Mouse (Mus musculus): ENCODE data around the gene Gjb5. TPM values are rescaled to one million over a fixed set of nuclear protein-coding genes. Genes with fewer than 3 reads are reported as not detected.

Gene Gjb5
- polyA plus RNA-seq, 1 experiment from 2014 or later: not detected

DNA sequence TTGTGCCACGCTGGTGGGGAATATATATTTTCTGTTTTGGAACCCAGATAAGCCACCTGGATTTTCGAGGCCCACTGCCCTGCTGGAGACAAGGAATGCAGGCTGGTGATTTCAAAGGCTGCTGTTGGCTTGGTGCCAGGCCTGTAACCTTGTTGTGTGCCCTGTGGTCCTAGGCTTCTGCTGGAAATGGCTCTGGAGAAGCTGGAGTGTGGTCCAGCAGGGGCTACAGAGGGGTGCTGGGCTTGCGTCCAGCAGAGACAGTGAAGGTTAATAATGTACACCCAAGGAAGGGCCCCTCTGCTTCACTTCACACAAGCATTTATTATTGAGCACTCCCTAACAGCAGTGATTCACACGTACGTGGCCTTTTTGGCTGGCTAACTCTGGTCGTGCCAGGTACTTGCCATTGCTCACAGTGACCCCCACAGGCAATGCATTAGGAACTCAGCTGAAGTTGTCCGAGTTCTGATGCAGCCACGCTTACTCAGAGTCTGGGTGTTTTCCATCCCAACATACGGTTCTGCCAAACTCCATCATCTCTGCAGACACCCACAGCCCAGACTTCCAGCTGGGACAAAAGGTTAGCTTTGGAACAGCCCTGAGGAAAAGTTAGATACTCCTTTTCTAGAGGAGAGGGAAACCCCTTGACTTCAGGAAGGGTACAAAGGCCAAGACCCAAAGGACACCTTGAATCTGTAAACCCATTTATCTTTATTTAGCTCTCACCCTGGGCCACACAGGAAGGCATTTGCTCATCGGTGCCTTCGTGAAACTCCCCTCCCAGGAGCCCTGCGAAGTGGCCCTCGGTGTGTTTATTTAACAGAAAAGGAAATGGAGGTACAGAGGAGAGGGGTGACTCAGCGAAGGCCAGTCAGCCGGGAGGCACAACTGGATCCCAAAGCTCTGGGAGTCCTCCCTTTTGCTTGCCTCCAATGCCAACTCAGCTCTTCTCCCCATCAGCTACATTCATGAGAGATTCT lies 3.2 kb downstream of the Gjb5 start:
- H3K27ac ChIP-seq (ENCODE audit: low read depth, low read length): no peak overlapping the region

DNA sequence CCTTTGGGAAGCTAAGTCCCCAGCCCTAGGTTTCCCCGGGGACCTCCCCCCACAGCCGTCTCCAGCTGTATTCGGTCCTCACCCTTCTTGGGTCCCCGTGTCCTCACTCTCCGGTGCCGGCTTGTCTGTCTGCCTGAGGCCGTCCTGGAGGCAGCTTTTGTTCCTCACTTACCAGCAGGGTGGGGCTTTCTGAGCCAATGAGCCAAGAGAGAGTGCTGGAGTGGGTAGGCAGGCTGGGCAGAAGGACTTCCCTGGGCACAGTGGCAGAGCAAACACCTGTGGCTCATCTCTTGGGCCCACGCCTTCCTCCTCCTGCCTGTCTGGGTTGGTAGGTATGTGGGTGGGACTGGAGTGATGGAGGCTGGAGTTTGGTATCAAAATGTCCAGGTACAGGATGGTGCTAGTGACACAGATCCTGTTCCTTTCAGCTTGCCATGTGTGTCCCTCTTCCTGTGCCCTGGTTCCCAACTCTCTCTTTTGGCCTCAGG lies 4.0 kb downstream of the Gjb5 start, which contains the start of gene Gjb4:
Gjb4 (minus strand) TSS at position 131 of the 488 bp plus-strand sequence.
- H3K9me3 ChIP-seq (ENCODE audit: control insufficient read depth, low read length): no peaks in the 10 kb centered on the region
- no peak within 1 kb of the TSS for H3K4me2 ChIP-seq (ENCODE audit: low read depth, low read length)
- 53% methylated on average over 8 of the region's 8 CpGs for WGBS
- no peak within 1 kb of the TSS for H3K9ac ChIP-seq (replicated peaks; ENCODE audit: low read depth, low read length)
- no peaks in the 10 kb centered on the region for H3K4me1 ChIP-seq (ENCODE audit: control insufficient read depth, insufficient read depth, low read length)
- no peak within 1 kb of the TSS for H3K27ac ChIP-seq (ENCODE audit: low read depth, low read length)
- no peaks in the 10 kb centered on the region for H3K27me3 ChIP-seq (ENCODE audit: control insufficient read depth, insufficient read depth, low read length)
- no peaks in the 10 kb centered on the region for H3K36me3 ChIP-seq (ENCODE audit: control insufficient read depth, insufficient read depth, low read length)
- no peak within 1 kb of the TSS for H3K4me3 ChIP-seq (ENCODE audit: low read depth, low read length)
- no peak for ATAC-seq (ENCODE audit: low read depth)

More for the DNA sequence above, 3.2 kb downstream of the Gjb5 start:
- Histone ChIP-seq H3K9me3 (ENCODE audit: control insufficient read depth, low read length) (no peaks in the 10 kb centered on the region), H3K36me3 (ENCODE audit: control insufficient read depth, insufficient read depth, low read length) (no peaks in the 10 kb centered on the region), H3K4me1 (ENCODE audit: control insufficient read depth, insufficient read depth, low read length) (no peaks in the 10 kb centered on the region), H3K4me3 (ENCODE audit: low read depth, low read length) (no peak overlapping the region), H3K4me2 (ENCODE audit: low read depth, low read length) (no peak overlapping the region), H3K27me3 (ENCODE audit: control insufficient read depth, insufficient read depth, low read length) (no peaks in the 10 kb centered on the region), H3K9ac (replicated peaks; ENCODE audit: low read depth, low read length) (no peak overlapping the region)
- 75% methylated on average over 15 of the region's 15 CpGs for WGBS
- no peak for ATAC-seq (ENCODE audit: low read depth)

DNA sequence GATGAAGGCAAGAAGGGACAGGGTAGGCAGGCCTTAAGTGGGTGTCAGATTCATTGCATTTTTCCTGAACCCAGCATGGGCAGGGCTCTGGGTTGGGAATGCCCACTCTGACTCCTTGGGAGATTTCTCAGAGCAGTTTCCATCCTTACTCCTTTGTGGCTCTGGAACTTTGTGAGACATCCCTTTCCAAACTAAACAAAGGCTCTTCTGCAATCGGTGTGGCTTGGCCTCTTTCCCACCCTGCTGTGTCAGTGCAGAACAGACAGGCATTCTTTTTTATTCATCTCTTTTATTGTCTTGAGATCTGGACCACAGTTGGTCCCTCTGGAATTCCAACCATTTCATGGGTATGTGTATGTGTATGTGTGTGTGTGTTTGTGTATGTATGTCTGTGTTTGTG lies 5.4 kb downstream of the Gjb5 start:
- Histone ChIP-seq H3K27ac (ENCODE audit: low read depth, low read length) (no peak overlapping the region), H3K4me1 (ENCODE audit: control insufficient read depth, insufficient read depth, low read length) (no peaks in the 10 kb centered on the region)
- WGBS: 15% methylated on average over 1 of the region's 1 CpGs

DNA sequence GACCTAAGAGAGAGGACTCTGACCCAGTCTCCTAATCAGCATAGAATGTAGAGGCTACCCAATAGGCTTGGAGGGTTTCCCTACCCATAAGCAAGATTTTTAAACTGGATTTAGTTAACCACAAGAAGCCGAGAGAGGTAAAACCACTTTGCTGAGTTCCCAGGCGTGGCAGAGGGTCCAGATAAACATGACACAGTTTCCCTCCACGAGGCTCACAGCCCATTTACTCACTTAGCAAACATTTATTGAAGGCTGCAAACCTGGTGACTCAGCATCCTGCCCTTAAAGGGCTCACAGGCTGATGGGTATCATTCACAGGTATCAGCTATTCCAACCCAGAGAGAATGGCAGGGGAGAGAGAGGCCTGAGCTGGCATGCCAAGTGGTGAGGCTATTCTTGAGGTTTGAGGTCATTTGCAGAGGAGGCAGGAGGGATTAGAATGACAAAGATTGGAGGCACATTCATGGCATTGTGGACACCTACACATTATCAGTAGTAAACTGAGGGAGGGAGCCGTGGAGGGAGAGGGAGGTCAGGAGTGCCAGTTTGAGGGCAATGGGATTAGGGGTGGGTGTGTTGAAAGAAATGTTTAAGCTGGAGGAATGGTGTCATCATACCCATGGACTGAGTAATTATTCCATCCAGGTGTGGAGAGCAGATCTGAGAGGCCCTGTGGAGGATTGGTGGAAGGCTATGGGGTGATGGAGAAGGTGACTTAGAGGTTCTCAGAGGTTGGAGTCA lies 8.3 kb downstream of the Gjb5 start:
- Histone ChIP-seq H3K4me2 (ENCODE audit: low read depth, low read length) (no peak overlapping the region), H3K4me3 (ENCODE audit: low read depth, low read length) (no peak overlapping the region), H3K27me3 (ENCODE audit: control insufficient read depth, insufficient read depth, low read length) (no peaks in the 10 kb centered on the region), H3K27ac (ENCODE audit: low read depth, low read length) (no peak overlapping the region), H3K9ac (replicated peaks; ENCODE audit: low read depth, low read length) (no peak overlapping the region), H3K9me3 (ENCODE audit: control insufficient read depth, low read length) (no peaks in the 10 kb centered on the region), H3K4me1 (ENCODE audit: control insufficient read depth, insufficient read depth, low read length) (no peaks in the 10 kb centered on the region), H3K36me3 (ENCODE audit: control insufficient read depth, insufficient read depth, low read length) (no peaks in the 10 kb centered on the region)
- ATAC-seq (ENCODE audit: low read depth): no peak
- WGBS: 70% methylated on average over 4 of the region's 4 CpGs

More for the DNA sequence above, 5.4 kb downstream of the Gjb5 start:
- Histone ChIP-seq H3K4me3 (ENCODE audit: low read depth, low read length) (no peak overlapping the region), H3K27me3 (ENCODE audit: control insufficient read depth, insufficient read depth, low read length) (no peaks in the 10 kb centered on the region), H3K4me2 (ENCODE audit: low read depth, low read length) (no peak overlapping the region), H3K9ac (replicated peaks; ENCODE audit: low read depth, low read length) (no peak overlapping the region), H3K9me3 (ENCODE audit: control insufficient read depth, low read length) (no peaks in the 10 kb centered on the region), H3K36me3 (ENCODE audit: control insufficient read depth, insufficient read depth, low read length) (no peaks in the 10 kb centered on the region)
- no peak for ATAC-seq (ENCODE audit: low read depth)

DNA sequence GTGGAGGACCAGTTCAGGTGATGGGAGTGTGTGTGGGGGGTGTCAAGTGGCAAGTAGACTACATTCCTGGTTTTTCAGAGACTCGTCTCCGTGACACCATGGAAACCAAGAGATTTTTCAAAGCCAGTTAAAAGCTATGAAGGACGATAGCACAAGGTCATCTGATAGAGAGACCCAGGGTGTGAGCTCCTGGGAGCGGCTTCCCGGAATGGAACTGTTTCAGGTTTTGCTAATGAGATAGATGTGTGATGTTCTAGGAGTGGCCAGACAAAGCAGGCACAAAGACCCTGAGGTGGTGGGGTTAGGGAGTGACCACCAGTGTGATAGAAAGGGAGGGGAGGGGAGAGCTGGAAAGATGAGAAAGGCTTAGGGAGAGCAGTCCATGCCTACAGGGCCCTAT lies 13.0 kb downstream of the Gjb5 start:
- H3K27ac ChIP-seq (ENCODE audit: low read depth, low read length): no peak overlapping the region
- H3K36me3 ChIP-seq (ENCODE audit: control insufficient read depth, insufficient read depth, low read length): no peaks in the 10 kb centered on the region
- no peaks in the 10 kb centered on the region for H3K4me1 ChIP-seq (ENCODE audit: control insufficient read depth, insufficient read depth, low read length)
- no peak overlapping the region for H3K4me2 ChIP-seq (ENCODE audit: low read depth, low read length)
- H3K27me3 ChIP-seq (ENCODE audit: control insufficient read depth, insufficient read depth, low read length): no peaks in the 10 kb centered on the region
- H3K9me3 ChIP-seq (ENCODE audit: control insufficient read depth, low read length): no peaks in the 10 kb centered on the region
- H3K4me3 ChIP-seq (ENCODE audit: low read depth, low read length): no peak overlapping the region
- 87% methylated on average over 5 of the region's 5 CpGs for WGBS
- no peak overlapping the region for H3K9ac ChIP-seq (replicated peaks; ENCODE audit: low read depth, low read length)
- ATAC-seq (ENCODE audit: low read depth): no peak

DNA sequence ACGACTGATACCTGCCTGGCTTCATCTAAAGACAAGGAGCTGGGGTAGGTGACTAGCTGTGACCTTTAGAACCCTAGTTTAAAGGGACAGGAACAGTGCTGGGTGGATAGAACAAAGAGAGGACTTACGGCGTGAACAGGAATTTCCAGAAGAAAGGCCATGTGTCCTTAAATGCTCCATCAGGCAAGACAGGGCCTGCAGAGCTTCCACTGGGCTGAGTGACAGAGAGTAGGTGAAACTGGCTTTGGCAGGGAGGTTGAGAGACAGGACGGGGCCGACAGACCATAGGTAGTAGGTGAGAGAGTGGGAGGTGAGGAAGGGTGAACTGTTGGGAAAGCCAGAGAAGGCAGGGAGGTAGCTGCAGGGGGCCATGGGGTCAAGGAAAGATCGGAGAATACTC lies 16.6 kb downstream of the Gjb5 start:
- Histone ChIP-seq H3K4me1 (ENCODE audit: control insufficient read depth, insufficient read depth, low read length) (no peaks in the 10 kb centered on the region), H3K9me3 (ENCODE audit: control insufficient read depth, low read length) (no peaks in the 10 kb centered on the region), H3K27ac (ENCODE audit: low read depth, low read length) (no peak overlapping the region), H3K4me3 (ENCODE audit: low read depth, low read length) (no peak overlapping the region), H3K9ac (replicated peaks; ENCODE audit: low read depth, low read length) (no peak overlapping the region), H3K36me3 (ENCODE audit: control insufficient read depth, insufficient read depth, low read length) (no peaks in the 10 kb centered on the region), H3K4me2 (ENCODE audit: low read depth, low read length) (no peak overlapping the region), H3K27me3 (ENCODE audit: control insufficient read depth, insufficient read depth, low read length) (no peaks in the 10 kb centered on the region)
- no peak for ATAC-seq (ENCODE audit: low read depth)
- WGBS: 62% methylated on average over 6 of the region's 6 CpGs

DNA sequence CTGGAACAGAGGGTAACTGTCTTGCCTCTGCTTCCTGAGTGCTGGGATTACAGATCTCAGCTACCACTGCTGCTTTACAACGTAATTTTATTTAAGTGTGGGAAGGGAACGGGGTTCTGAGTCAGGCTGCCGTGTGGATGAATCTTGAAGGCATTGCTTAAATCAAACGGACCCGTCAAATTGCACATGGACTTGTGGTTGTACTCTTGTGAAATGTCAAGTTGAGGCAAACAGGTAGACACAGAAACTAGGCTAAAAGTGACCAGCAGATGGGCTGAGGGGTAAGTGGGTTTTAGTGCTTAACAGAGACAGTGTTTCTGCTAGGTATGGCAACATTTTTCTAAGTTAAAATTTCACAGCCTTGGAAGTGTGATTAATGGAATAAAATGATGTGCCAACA lies 20.3 kb downstream of the Gjb5 start:
- H3K9me3 ChIP-seq (ENCODE audit: control insufficient read depth, low read length): no peaks in the 10 kb centered on the region
- H3K36me3 ChIP-seq (ENCODE audit: control insufficient read depth, insufficient read depth, low read length): no peaks in the 10 kb centered on the region
- no peak overlapping the region for H3K9ac ChIP-seq (replicated peaks; ENCODE audit: low read depth, low read length)
- WGBS: 88% methylated on average over 5 of the region's 5 CpGs
- H3K4me3 ChIP-seq (ENCODE audit: low read depth, low read length): no peak overlapping the region
- no peak for ATAC-seq (ENCODE audit: low read depth)
- no peak overlapping the region for H3K27ac ChIP-seq (ENCODE audit: low read depth, low read length)
- H3K4me2 ChIP-seq (ENCODE audit: low read depth, low read length): no peak overlapping the region
- peaks cover 2% of the 10 kb centered on the region; the same call in 1 of the 2 replicates for H3K27me3 ChIP-seq (ENCODE audit: control insufficient read depth, insufficient read depth, low read length)
- H3K4me1 ChIP-seq (ENCODE audit: control insufficient read depth, insufficient read depth, low read length): no peaks in the 10 kb centered on the region

DNA sequence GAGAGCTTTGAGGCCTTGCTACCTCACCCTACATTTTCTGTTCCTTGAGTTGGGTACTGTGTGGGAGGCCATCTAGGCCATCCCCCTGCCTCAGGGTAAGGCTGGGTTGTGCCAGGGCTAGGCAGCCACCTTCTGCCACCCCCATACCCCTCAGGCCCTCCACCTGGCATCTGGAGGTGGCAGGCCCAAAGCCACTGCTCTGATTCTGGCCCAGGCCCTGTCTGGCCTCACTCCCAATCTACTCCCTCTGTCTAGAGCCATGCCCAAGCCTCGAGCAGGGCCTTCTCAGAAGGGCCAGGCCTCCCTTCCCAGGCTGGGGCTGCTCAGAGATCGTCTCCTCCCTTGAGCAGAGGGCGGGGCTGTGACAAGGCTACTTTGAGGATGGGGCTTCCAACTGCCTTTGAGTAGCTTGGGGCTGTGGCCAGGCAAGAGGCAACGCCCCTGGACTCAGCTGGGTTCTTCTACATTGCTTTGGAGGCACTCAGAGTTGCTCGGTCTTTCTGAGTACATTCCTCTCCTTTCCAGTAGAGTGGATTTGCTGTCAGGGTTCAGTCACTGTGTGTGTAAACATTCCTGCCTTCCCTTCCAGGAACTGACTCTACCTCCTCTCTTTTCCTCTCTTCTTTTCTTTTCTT lies 23.0 kb downstream of the Gjb5 start:
- Histone ChIP-seq H3K9me3 (ENCODE audit: control insufficient read depth, low read length) (no peaks in the 10 kb centered on the region), H3K27ac (ENCODE audit: low read depth, low read length) (no peak overlapping the region), H3K9ac (replicated peaks; ENCODE audit: low read depth, low read length) (no peak overlapping the region), H3K36me3 (ENCODE audit: control insufficient read depth, insufficient read depth, low read length) (no peaks in the 10 kb centered on the region), H3K4me3 (ENCODE audit: low read depth, low read length) (no peak overlapping the region), H3K27me3 (ENCODE audit: control insufficient read depth, insufficient read depth, low read length) (peaks cover 21% of the 10 kb centered on the region), H3K4me2 (ENCODE audit: low read depth, low read length) (no peak overlapping the region), H3K4me1 (ENCODE audit: control insufficient read depth, insufficient read depth, low read length) (peaks cover 8% of the 10 kb centered on the region)
- WGBS: 34% methylated on average over 5 of the region's 5 CpGs
- ATAC-seq (ENCODE audit: low read depth): no peak

Data from neural tube, embryonic 14.5 days (tissue).